Comparison of ENCODE assay signal across 27 mouse cellular contexts in genomic region chr17:34476427-34476826, GRCm38 (mm10). TPM values are rescaled to one million over a fixed set of nuclear protein-coding genes. Genes with fewer than 3 reads are reported as not detected.
A peak's percentile ranks its signal among the peaks of the same experiment; 100 is the strongest.
DNase-seq lines count a peak whose midpoint lies in the region; ATAC-seq and TF ChIP-seq lines count a peak whose summit lies in the region.
"Had no signal": no experiment of that assay in that cellular context is flagged by ENCODE, and none has a peak within 500 bp of the region (broad histone marks: within the 10 kb centered on the region; RNA-seq: fewer than 3 reads in every experiment).

No protein-coding gene starts in this region.

- TF ChIP-seq POLR2A in small intestine, adult 2 months (IDR thresholded peaks at IDR 0.05; ENCODE audit: low read depth, low read length): no peak

- TF ChIP-seq EP300 in stomach, postnatal 0 days (optimal IDR thresholded peaks at IDR 0.05): no peak

- no peaks in the 10 kb centered on the region for H3K4me1 ChIP-seq in intestine, embryonic 16.5 days (ENCODE audit: control insufficient read depth, insufficient read depth, low read length)
- peaks cover 3% of the 10 kb centered on the region; the same call in 1 of the 2 replicates for H3K4me1 ChIP-seq in small intestine, adult 2 months (ENCODE audit: control insufficient read depth, insufficient read depth, insufficient read length, low read length)
- no peaks in the 10 kb centered on the region for H3K4me1 ChIP-seq in stomach, embryonic 15.5 days
- H3K4me1 ChIP-seq in stomach, postnatal 0 days (replicated peaks; ENCODE audit: control insufficient read depth, insufficient read depth): no peaks in the 10 kb centered on the region
- no peaks in the 10 kb centered on the region for H3K4me1 ChIP-seq in hindbrain, embryonic 14.5 days (replicated peaks; ENCODE audit: control insufficient read depth, insufficient read depth, low read length)
- H3K4me1 ChIP-seq: embryonic facial prominence, embryonic 10.5 days; embryonic facial prominence, embryonic 12.5 days; forebrain, embryonic 13.5 days; forebrain, embryonic 15.5 days had no signal

- H3K27ac ChIP-seq in intestine, embryonic 16.5 days (ENCODE audit: low read length): peak overlapping the region; percentile 76
- H3K27ac ChIP-seq in small intestine, adult 2 months (ENCODE audit: insufficient read depth, low read depth, low read length): peak overlapping the region; percentile 92
- H3K27ac ChIP-seq in stomach, embryonic 15.5 days: no peak overlapping the region
- H3K27ac ChIP-seq in stomach, postnatal 0 days (replicated peaks): peak overlapping the region; percentile 71
- no peak overlapping the region for H3K27ac ChIP-seq in hindbrain, embryonic 14.5 days
- H3K27ac ChIP-seq: embryonic facial prominence, embryonic 10.5 days; embryonic facial prominence, embryonic 12.5 days; forebrain, embryonic 13.5 days; forebrain, embryonic 15.5 days had no signal

- peak overlapping the region; percentile 57 for H3K9ac ChIP-seq in intestine, embryonic 16.5 days (ENCODE audit: low read depth, low read length)
- no peak overlapping the region for H3K9ac ChIP-seq in stomach, embryonic 15.5 days
- H3K9ac ChIP-seq in stomach, postnatal 0 days (ENCODE audit: low read length): no peak overlapping the region
- no peak overlapping the region for H3K9ac ChIP-seq in hindbrain, embryonic 14.5 days
- H3K9ac ChIP-seq: embryonic facial prominence, embryonic 12.5 days; forebrain, embryonic 13.5 days; forebrain, embryonic 15.5 days had no signal

- no peaks in the 10 kb centered on the region for H3K36me3 ChIP-seq in intestine, embryonic 16.5 days (ENCODE audit: control insufficient read depth, insufficient read depth, low read length)
- H3K36me3 ChIP-seq in small intestine, adult 2 months (ENCODE audit: control insufficient read depth, insufficient read depth, low read length): peaks cover 24% of the 10 kb centered on the region
- H3K36me3 ChIP-seq in stomach, embryonic 15.5 days: no peaks in the 10 kb centered on the region
- no peaks in the 10 kb centered on the region for H3K36me3 ChIP-seq in stomach, postnatal 0 days (ENCODE audit: control insufficient read depth, insufficient read depth, low read length)
- H3K36me3 ChIP-seq in hindbrain, embryonic 14.5 days (replicated peaks; ENCODE audit: control insufficient read depth, insufficient read depth): no peaks in the 10 kb centered on the region
- H3K36me3 ChIP-seq: embryonic facial prominence, embryonic 10.5 days; embryonic facial prominence, embryonic 12.5 days; forebrain, embryonic 15.5 days; G1E had no signal

- ATAC-seq in intestine, embryonic 16.5 days: 0 out of 2 replicates have a peak, but pooled peaks have one; percentile 15
- peak; percentile 63 for ATAC-seq in stomach, embryonic 15.5 days (ENCODE audit: insufficient read depth, low FRiP score, low read depth)
- ATAC-seq in stomach, postnatal 0 days (ENCODE audit: low FRiP score, low TSS enrichment): peak; percentile 88
- no peak for ATAC-seq in hindbrain, embryonic 14.5 days (ENCODE audit: low FRiP score)
- ATAC-seq: activated CD4-positive, CD25-positive, alpha-beta regulatory T cell, adult 4 months; CD4-positive, CD25-positive, alpha-beta regulatory T cell, adult 4 months; forebrain, embryonic 13.5 days; forebrain, embryonic 15.5 days; Patski had no signal

- H3K4me3 ChIP-seq in intestine, embryonic 16.5 days (ENCODE audit: low read length): peak overlapping the region; percentile 43
- peak overlapping the region; percentile 82 for H3K4me3 ChIP-seq in small intestine, adult 2 months (ENCODE audit: low read depth, low read length)
- H3K4me3 ChIP-seq in stomach, embryonic 15.5 days (replicated peaks): no peak overlapping the region
- H3K4me3 ChIP-seq in stomach, postnatal 0 days (ENCODE audit: low read depth, low read length): no peak overlapping the region
- no peak overlapping the region for H3K4me3 ChIP-seq in hindbrain, embryonic 14.5 days (replicated peaks; ENCODE audit: low read length)
- H3K4me3 ChIP-seq: embryonic facial prominence, embryonic 10.5 days; embryonic facial prominence, embryonic 12.5 days; forebrain, embryonic 13.5 days; forebrain, embryonic 15.5 days had no signal

- WGBS in intestine, embryonic 16.5 days: 71% methylated on average over 1 of the region's 2 CpGs
- 21% methylated on average over 1 of the region's 2 CpGs for WGBS in small intestine, adult 2 months
- 70% methylated on average over 1 of the region's 2 CpGs for WGBS in stomach, embryonic 15.5 days
- 59% methylated on average over 1 of the region's 2 CpGs for WGBS in stomach, postnatal 0 days
- 93% methylated on average over 1 of the region's 2 CpGs for WGBS in hindbrain, embryonic 14.5 days

- H3K4me2 ChIP-seq in intestine, embryonic 16.5 days (ENCODE audit: low read depth, low read length): peak overlapping the region; percentile 55
- H3K4me2 ChIP-seq in stomach, embryonic 15.5 days: no peak overlapping the region
- H3K4me2 ChIP-seq in stomach, postnatal 0 days (replicated peaks; ENCODE audit: low read depth): peak overlapping the region; percentile 17; the same call in 1 of the 2 replicates
- H3K4me2 ChIP-seq in hindbrain, embryonic 14.5 days (replicated peaks): no peak overlapping the region
- H3K4me2 ChIP-seq: embryonic facial prominence, embryonic 12.5 days; forebrain, embryonic 13.5 days; forebrain, embryonic 15.5 days had no signal

- H3K9me3 ChIP-seq in intestine, embryonic 16.5 days (ENCODE audit: control insufficient read depth, low read length): no peaks in the 10 kb centered on the region
- H3K9me3 ChIP-seq in stomach, embryonic 15.5 days: no peaks in the 10 kb centered on the region
- no peaks in the 10 kb centered on the region for H3K9me3 ChIP-seq in stomach, postnatal 0 days (ENCODE audit: control insufficient read depth, low read length)
- H3K9me3 ChIP-seq in hindbrain, embryonic 14.5 days (ENCODE audit: control insufficient read depth, low read length): no peaks in the 10 kb centered on the region
- H3K9me3 ChIP-seq: embryonic facial prominence, embryonic 10.5 days; embryonic facial prominence, embryonic 12.5 days; forebrain, embryonic 13.5 days; forebrain, embryonic 15.5 days; G1E had no signal

- DNase-seq in stomach, postnatal 0 days (ENCODE audit: low spot score): peak; percentile 70
- no peak for DNase-seq in hindbrain, embryonic 14.5 days (ENCODE audit: low spot score)
- no peak for DNase-seq in ovary, postnatal 36 days (ENCODE audit: low spot score)
- no peak for DNase-seq in natural killer cell, adult 2 months (ENCODE audit: low spot score in 2 of 2)
- no peak for DNase-seq in kidney, postnatal 14 days
- DNase-seq: adrenal gland, adult 8-10 months; adrenal gland, postnatal 14 days; adrenal gland, postnatal 36 days; cerebellum, adult 11-12 months; cerebellum, adult 2 months; cerebellum, adult 9-10 months; cerebellum, postnatal 10 days; cerebellum, postnatal 25 days had no signal

- no peak for TF ChIP-seq CTCF in small intestine, adult 2 months (IDR thresholded peaks at IDR 0.05; ENCODE audit: extremely low read depth, insufficient read length, insufficient replicate concordance, low read depth, low read length)
- no peak for TF ChIP-seq CTCF in stomach, postnatal 0 days (IDR thresholded peaks at IDR 0.05; ENCODE audit: low read depth)

- no peaks in the 10 kb centered on the region for H3K27me3 ChIP-seq in intestine, embryonic 16.5 days (replicated peaks; ENCODE audit: control insufficient read depth, insufficient read depth, low read length)
- no peaks in the 10 kb centered on the region for H3K27me3 ChIP-seq in small intestine, adult 2 months (ENCODE audit: control insufficient read depth, insufficient read depth, low read length)
- no peaks in the 10 kb centered on the region for H3K27me3 ChIP-seq in stomach, embryonic 15.5 days (replicated peaks)
- H3K27me3 ChIP-seq in stomach, postnatal 0 days (ENCODE audit: control insufficient read depth, insufficient read depth, low read length): no peaks in the 10 kb centered on the region
- H3K27me3 ChIP-seq in hindbrain, embryonic 14.5 days (ENCODE audit: control insufficient read depth, insufficient read depth, low read length): no peaks in the 10 kb centered on the region
- H3K27me3 ChIP-seq: forebrain, embryonic 13.5 days; forebrain, embryonic 15.5 days; Patski had no signal

RNA-seq across cellular contexts. Expression of gene Btnl4, which starts 0.7 kb away (rescaled TPM):
- 18.1 and 22.3 TPM in 2 replicates for polyA plus RNA-seq in intestine, embryonic 16.5 days (2015; fragmentation: Nextera tagmentation; extraction: Ambion mirVana)
- polyA plus RNA-seq in small intestine, adult 2 months (2012; rRNA removed): 19.3 and 61.4 TPM in 2 replicates
- 2.6 and 4.1 TPM in 2 replicates for polyA plus RNA-seq in stomach, embryonic 15.5 days (2015; fragmentation: Nextera tagmentation; extraction: Ambion mirVana)
- 4.7 and 5.0 TPM in 2 replicates for polyA plus RNA-seq in stomach, postnatal 0 days (2015; fragmentation: Nextera tagmentation; extraction: Ambion mirVana)
- polyA plus RNA-seq in hindbrain, embryonic 14.5 days (2014; fragmentation: Nextera tagmentation; extraction: Ambion mirVana): not detected in 2 replicates
- polyA plus RNA-seq: activated CD4-positive, CD25-positive, alpha-beta regulatory T cell, adult 4 months; CD4-positive, CD25-positive, alpha-beta regulatory T cell, adult 4 months; cerebellum, adult 2 months; cortical plate, adult 2 months; embryonic facial prominence, embryonic 10.5 days; embryonic facial prominence, embryonic 12.5 days; embryonic facial prominence, embryonic 14.5 days; forebrain, embryonic 11.5 days; forebrain, embryonic 13.5 days; forebrain, embryonic 15.5 days; G1E; Patski had no signal

RNA-seq across cellular contexts. Expression of gene Btnl6, which starts 40.7 kb away (rescaled TPM):
- 30.9 and 41.7 TPM in 2 replicates for polyA plus RNA-seq in intestine, embryonic 16.5 days (2015; fragmentation: Nextera tagmentation; extraction: Ambion mirVana)
- polyA plus RNA-seq in small intestine, adult 2 months (2012; rRNA removed): 33.4 and 104 TPM in 2 replicates
- 1.2 and 2.8 TPM in 2 replicates for polyA plus RNA-seq in stomach, embryonic 15.5 days (2015; fragmentation: Nextera tagmentation; extraction: Ambion mirVana)
- polyA plus RNA-seq in stomach, postnatal 0 days (2015; fragmentation: Nextera tagmentation; extraction: Ambion mirVana): 1.1 TPM in 2 replicates
- polyA plus RNA-seq in hindbrain, embryonic 14.5 days (2014; fragmentation: Nextera tagmentation; extraction: Ambion mirVana): not detected in 2 replicates
- polyA plus RNA-seq: activated CD4-positive, CD25-positive, alpha-beta regulatory T cell, adult 4 months; cerebellum, adult 2 months; cortical plate, adult 2 months; embryonic facial prominence, embryonic 10.5 days; embryonic facial prominence, embryonic 12.5 days; embryonic facial prominence, embryonic 14.5 days; forebrain, embryonic 11.5 days; forebrain, embryonic 13.5 days; forebrain, embryonic 15.5 days; G1E; Patski had no signal

Comparison
In these comparisons a context has a peak if more than half of its experiments do, and no peak if none do; other contexts are left out.
1. H3K27ac ChIP-seq: peak in intestine, embryonic 16.5 days (single experiment), small intestine, adult 2 months (single experiment) and stomach, postnatal 0 days (single experiment); none in stomach, embryonic 15.5 days (single experiment) and hindbrain, embryonic 14.5 days (single experiment).
2. H3K4me2 ChIP-seq: peak in intestine, embryonic 16.5 days (single experiment) and stomach, postnatal 0 days (single experiment); none in stomach, embryonic 15.5 days (single experiment) and hindbrain, embryonic 14.5 days (single experiment).
3. H3K4me3 ChIP-seq: peak in intestine, embryonic 16.5 days (single experiment) and small intestine, adult 2 months (single experiment); none in stomach, embryonic 15.5 days (single experiment), stomach, postnatal 0 days (single experiment) and hindbrain, embryonic 14.5 days (single experiment).